Mouse (Mus musculus) hematopoietic stem cell, adult 5-6 weeks (primary cell): ENCODE results near the gene Akap12. TPM values are rescaled to one million over a fixed set of nuclear protein-coding genes. Genes with fewer than 3 reads are reported as not detected.

Experiments used
- ATAC-seq, 2 experiments: fragments of 125-278 bp in 1 of 2; replicated peaks in 1 of 2; 2 replicates each; pipeline ENCODE4 v1.8.0; 2016 to 2017; ENCODE audit warnings: inconsistent platforms in 2 of 2, mild to moderate bottlenecking in 2 of 2, moderate number of reproducible peaks in 2 of 2, low read depth in 1 of 2, moderate TSS enrichment in 1 of 2; ENCODE audit not compliant: low FRiP score in 2 of 2, poor library complexity in 2 of 2, severe bottlenecking in 2 of 2, insufficient read depth in 1 of 2, low TSS enrichment in 1 of 2
- total RNA-seq: library from RNA; stranded (forward); fragments of 172-1452, 232-1000 nt; gene quantifications from 2 replicates; pipeline ENCODE4 v1.2.3, GENCODE M21; 2017

Akap12 gene
- 0.35 and 0.50 TPM in 2 replicates for total RNA-seq

DNA sequence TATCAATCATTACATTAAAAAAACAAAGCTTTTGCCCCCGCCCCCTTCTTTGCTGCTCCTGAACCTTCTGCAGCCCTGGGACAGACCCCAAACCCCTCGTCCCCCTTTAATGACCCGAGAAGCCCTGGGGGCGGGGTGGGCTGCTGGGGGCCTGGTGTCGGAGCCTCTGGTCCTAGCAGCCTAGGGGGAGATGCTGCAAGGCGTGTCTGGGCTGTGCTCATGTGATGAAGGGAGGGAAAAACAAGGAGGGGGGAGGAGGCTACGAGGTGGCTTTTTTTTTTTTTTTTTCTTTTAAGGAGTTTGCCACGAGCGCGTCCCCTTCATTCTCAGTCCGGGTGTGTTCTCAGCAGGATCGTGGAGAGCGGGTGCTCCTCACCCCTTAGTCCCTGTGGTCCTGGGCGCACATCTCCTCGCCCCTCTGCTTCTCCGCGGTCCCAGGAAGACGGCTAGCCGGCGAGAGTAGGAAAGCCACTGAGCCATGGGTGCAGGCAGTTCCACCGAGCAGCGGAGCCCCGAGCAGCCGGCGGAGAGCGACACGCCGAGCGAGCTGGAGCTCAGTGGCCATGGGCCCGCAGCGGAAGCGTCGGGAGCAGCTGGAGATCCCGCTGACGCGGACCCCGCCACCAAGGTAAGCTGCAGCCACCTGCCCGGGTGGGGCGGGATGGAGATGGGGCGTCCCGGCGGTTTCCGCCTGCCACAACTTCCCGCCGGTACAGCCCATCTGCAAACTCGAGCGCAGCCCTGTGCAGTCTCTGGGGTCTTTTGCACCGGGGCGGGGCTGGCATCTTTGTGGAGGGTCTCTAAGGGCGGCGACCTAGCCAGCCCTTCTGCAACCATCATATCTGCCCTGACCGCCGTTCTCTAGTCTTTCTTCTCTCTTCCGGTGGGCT lies at the start of gene Akap12:
Akap12 (plus strand) TSS at position 340 of the 890 bp plus-strand sequence.
- peak; percentile 22 to 51; a peak in 3 of 4 replicates for ATAC-seq

- no peak for ATAC-seq
These were observed 35.4 kb upstream of the Akap12 start for GRCm38 (mm10) chr10:4230563-4231359.

- peak; percentile 39 to 53; a peak in 2 of 4 replicates for ATAC-seq
These were observed 33.1 kb upstream of the Akap12 start for GRCm38 (mm10) chr10:4233102-4233501.

DNA sequence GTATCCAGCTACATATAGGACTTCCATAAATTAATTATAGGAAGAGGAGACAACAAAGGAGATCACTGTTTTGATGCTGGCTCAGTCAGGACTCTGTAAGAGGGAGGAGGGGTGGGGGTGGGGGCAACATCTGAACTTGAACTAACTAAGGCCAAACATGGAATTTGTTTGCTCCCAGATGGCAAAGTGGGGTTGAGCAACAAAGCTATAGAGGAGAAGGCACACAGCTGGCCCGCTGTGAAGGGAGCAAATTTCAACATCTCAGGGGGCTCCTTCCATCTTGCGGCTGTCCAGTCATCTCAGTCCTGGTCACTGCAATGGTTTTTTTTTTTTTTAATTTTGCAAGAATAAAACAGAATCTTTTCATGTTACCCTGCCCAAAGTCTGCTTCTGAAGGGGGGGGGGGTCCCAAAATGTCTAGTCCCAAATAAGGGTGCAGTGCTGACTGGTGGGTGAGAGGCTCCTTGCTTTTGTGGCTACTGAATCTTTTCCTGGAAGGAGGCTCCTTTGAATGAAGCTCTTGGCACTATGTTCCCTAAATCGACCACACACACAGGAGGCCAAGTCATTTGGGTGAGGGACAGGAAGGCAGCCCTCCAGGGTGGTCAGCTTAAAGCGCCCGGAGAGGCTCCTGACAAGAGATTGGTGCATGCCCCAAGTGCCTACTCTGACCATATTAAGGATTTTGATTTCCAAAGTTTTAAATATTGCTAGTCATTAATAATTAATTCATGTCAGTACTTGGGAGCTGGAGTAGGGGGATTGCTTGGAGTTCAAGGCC lies 26.2 kb upstream of the Akap12 start:
- ATAC-seq, result no peak

DNA sequence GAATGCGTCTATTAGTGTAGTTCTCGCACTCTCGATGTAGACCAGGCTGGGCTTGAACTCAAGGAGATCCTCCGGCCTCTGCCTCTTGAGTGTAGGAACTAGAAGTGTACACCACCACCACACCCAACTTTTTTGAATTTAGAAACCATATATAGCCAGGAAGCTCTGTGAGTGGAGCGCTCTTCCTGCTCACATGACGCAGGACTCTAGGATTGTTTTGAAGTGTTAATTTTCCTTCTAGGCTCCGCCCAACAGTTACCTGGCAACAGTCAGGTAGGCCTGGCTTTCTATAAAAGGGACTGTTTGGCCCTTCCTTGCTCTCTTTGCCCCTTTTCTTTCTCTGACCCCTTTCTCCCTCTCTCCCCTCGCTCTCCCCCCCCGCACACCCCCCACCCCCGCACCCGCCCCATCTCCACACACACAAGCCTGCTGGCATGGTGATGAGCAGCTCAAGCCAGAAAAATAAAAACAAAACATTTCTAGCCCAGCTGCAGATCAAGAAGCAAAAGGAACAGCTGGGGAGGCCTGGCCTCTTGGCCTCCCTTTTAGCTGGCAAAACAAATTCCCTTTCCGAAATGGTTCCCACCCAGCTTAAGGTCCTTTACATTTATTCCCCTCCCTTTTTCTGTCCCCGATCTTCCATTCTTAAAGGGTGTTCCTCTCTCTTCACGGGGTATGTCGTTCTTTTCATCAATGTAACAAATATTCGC lies 22.4 kb upstream of the Akap12 start:
- ATAC-seq, result no peak

- no peak for ATAC-seq
These were observed 20.4 kb upstream of the Akap12 start for GRCm38 (mm10) chr10:4245812-4246211.

DNA sequence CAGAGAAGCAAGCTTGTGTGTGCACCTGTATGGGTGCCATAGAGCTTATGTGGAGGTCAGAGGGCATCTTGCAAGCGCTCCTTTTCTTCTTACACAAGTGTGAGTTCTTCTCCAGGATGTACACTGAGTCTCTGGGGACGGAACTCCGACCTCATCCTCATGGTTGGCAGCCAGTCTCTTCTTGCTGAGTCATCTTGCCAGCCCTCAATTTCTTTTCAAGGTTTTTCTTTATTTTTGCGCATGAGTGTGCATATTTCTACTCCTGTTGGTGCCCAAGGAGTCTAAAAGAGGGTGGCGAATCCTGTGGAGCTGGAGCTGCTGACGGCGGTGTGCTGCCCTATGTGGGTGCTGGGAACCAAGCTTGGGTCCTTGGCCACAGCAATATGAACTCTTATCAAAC lies 19.8 kb upstream of the Akap12 start:
- ATAC-seq, result 0 out of 4 replicates have a peak, but pooled peaks of 1 of the 2 experiments have one; percentile 29

- ATAC-seq, result no peak
These were observed 16.8 kb upstream of the Akap12 start for GRCm38 (mm10) chr10:4249235-4249845.

DNA sequence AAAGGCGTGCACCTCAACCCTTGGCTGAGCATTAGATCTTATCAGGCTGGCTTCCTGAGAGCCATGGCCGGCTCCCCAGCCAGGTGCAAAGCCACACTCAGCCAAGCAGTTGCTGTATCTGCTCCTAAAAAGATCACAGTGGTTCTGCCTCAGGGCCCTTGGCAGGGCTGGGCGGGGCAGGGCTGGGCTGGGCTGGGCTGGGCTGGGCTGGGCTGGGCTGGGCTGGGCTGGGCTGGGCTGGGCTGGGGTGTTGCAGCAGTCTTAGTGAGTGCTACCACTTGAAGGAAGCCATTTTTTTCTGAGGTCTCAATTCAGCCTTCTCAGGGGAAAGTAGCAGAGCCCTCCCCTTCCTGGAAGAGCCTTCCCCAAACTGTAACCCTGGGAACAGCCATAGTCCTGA lies 15.5 kb upstream of the Akap12 start:
- no peak for ATAC-seq

DNA sequence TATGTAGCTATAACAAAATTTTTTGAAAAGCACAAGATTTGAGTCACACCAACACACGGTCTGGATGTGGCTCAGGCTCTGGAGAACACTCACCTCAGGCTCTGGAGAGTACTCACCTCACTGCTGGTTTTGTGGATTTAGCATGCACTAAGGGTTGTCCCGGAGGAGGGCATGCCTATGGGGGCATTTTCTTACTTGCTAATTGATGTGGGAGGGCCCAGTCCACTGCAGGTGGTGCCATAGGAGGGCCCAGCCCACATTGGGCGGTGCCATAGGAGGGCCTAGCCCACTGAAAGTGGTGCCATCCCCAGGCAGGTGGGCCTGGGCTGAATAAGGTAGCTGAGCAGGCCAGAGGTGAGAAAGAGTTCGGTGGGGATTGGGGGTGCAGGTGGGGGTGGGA lies 12.6 kb upstream of the Akap12 start:
- ATAC-seq, result no peak

GRCm38 (mm10) chr10:4254459-4254858 lies 11.7 kb upstream of the Akap12 start:
- no peak for ATAC-seq

DNA sequence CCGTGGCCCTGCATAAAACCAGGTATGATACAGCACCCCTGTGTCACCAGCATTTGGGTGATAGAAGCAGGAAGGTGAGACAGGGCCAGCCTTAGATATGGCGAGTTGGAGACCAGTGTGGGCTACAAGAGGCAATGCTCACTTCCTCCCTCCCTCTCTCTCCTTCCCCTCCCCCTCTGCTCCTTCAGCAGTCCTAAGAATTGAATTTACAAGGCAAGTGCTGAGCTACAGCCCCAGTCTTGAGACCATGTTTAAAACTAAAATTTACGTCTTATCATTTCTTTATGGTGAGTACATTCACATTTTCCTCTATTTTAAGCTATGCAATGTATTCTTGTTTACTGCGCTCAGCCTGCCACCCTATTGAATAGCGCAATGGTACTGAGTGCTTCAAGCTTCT lies 5.3 kb upstream of the Akap12 start:
- ATAC-seq, result no peak

GRCm38 (mm10) chr10:4261359-4261952 lies 4.7 kb upstream of the Akap12 start:
- ATAC-seq, result no peak

GRCm38 (mm10) chr10:4265641-4266040 lies 539 bp upstream of the Akap12 start:
- ATAC-seq, result no peak

- 0 out of 4 replicates have a peak, but pooled peaks of 1 of the 2 experiments have one; percentile 42 for ATAC-seq
These were observed 741 bp downstream of the Akap12 start for GRCm38 (mm10) chr10:4266931-4267310.

GRCm38 (mm10) chr10:4267481-4267880 lies 1.3 kb downstream of the Akap12 start:
- no peak for ATAC-seq
